Mouse (Mus musculus): ENCODE results near the gene Ccdc121.

Ccdc121 gene

GRCm38 (mm10) chr1:181511307-181511706 is at the start of gene Ccdc121:
Gene Ccdc121 (minus strand): TSS chr1:181511451.
- no peak for DNase-seq (ENCODE audit: extremely low read depth, low read depth, low spot score)

- DNase-seq (ENCODE audit: extremely low read depth, low read depth, low spot score) = no peak
These were observed 49.1 kb upstream of the Ccdc121 start for GRCm38 (mm10) chr1:181560325-181560724.

- DNase-seq (ENCODE audit: extremely low read depth, low read depth, low spot score) = no peak
These were observed 48.4 kb upstream of the Ccdc121 start for GRCm38 (mm10) chr1:181559655-181560054.

DNA sequence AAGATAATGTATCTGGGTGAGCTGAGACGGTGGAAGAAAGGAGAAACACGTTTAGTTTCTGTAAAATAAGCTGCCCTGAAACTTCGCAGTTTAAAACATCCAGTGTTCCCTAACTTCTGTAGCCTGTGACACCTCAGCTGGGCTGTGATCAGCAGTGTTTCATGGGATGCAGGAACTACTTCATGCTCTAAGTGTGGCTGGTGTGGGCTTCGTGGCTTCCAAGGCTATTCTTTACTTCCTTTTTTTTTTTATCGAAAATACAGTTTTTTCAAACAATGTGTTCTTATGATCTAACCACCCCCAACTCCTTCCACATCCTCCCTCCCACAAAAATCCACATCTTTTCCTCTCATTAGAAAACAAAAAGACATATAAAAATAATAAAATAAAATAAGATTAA is 44.2 kb upstream of the Ccdc121 start:
- no peak for DNase-seq (ENCODE audit: extremely low read depth, low read depth, low spot score)

- DNase-seq (ENCODE audit: extremely low read depth, low read depth, low spot score) = no peak
These were observed 41.5 kb upstream of the Ccdc121 start for GRCm38 (mm10) chr1:181552533-181553410.

DNA sequence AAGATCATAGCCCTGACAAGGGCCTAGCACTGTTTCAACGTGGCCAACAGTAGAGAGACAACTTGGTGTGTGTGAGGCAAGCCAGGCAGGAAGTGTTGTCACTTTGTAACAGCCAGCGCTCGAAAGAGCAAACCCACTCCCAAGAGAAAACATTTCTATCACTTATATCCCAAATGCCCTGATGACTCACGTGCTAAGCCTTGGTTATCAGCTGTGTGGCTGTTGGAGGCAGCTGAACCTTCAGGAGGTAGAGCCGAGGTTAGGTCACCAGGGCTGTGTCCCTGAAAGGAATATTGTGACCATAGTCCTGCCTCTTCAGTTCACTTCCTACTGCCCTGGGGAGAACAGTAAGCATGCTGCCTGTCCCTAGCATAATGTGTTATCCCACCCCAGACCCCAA is 39.6 kb upstream of the Ccdc121 start:
- DNase-seq (ENCODE audit: extremely low read depth, low read depth, low spot score) = no peak

DNA sequence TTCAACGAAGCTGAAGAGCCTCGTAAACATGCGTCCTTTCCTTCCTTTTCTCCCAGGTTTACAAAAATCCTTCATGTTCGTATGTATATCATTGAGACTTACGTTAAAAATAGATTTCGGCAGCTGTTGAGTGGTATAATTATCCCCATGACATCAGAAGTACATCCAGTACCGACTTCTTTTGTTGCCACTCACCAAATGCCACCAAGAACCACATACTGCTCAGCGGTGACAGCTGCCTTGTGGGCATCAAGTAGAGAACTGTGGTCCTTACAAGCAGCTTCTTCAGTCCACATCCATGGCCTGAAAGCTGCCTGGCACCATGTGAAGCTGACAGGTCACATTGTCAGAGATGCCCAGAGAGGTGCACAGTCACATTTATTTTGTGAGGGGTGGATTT is 38.7 kb upstream of the Ccdc121 start:
- no peak for DNase-seq (ENCODE audit: extremely low read depth, low read depth, low spot score)

- no peak for DNase-seq (ENCODE audit: extremely low read depth, low read depth, low spot score)
These were observed 34.0 kb upstream of the Ccdc121 start for GRCm38 (mm10) chr1:181545044-181545772.

DNA sequence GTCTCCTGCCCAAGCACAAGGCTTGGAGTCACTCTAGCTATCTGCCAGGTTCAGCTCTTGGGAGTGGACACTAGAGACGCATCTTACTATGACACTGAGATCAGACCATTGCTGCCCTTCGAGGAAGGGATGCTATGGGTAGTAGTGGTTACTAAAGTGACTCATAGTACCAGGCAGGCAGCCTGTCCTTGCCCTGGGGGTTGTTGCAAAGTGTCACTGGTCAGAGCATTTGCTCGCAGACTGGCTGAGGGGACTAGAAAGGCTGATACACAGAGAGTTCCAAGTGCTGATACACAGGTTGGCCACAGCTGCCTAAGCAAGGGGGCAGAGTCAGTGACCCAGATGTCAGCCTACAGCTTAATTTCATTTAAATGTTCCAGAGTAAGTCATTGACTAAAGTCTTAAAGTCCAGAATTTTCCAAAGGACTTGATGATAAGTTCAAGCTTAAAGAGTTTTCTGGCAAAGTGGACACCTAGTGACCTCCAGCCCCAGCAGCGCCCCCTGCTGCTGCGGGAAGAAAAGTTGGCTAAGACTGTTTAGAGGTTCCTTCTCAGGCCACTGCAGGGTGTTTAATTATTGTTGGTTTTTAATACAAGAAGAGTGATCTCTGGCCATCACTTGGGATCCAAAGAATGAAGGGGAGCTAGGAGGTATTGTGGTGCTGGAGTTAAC is 32.6 kb upstream of the Ccdc121 start:
- DNase-seq (ENCODE audit: extremely low read depth, low read depth, low spot score) = no peak

DNA sequence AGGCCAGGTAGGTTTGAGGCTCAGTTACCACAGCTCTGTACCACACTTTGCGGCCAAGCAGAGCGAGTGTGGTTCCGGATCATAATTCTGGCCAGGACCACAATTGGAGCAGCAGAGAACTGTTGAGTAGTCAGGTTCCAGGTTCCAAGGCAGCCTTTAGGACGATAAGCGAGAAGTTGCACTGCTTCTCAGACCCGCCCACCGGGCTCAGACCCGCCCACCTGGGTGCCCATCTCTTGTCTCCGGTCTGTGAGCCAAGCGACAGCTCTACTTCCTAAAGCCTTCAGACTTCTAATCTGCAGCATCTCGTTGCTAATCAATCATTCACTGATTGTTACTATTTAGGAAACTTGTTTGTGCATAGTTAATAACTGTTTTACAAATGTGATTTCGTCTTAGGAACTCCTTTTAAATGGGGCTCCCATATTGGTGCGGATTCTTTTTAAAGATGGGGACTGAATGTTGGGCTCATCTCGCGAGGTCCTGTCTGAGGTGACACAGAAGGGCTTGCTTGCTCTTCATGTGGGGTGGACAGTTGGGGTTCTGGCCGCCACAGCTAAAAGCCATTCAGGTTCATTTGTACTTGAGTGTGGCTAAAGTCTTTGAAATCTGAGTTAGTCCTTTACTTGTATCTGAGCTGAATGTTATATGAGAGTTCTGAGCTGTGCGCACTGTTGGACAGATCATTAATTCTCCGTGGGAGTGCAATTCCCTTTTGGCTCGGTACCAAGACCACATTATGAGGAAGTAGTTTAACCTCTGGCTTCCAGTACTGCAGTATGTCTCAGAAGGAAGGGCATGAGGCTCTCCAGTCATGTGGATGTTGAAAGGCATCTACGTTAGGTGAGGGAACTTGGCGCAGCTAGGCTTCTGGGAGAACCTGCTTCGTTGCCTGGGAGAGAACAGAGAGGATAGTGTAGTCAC is 28.9 kb upstream of the Ccdc121 start:
- DNase-seq (ENCODE audit: extremely low read depth, low read depth, low spot score) = peak; percentile 43

DNA sequence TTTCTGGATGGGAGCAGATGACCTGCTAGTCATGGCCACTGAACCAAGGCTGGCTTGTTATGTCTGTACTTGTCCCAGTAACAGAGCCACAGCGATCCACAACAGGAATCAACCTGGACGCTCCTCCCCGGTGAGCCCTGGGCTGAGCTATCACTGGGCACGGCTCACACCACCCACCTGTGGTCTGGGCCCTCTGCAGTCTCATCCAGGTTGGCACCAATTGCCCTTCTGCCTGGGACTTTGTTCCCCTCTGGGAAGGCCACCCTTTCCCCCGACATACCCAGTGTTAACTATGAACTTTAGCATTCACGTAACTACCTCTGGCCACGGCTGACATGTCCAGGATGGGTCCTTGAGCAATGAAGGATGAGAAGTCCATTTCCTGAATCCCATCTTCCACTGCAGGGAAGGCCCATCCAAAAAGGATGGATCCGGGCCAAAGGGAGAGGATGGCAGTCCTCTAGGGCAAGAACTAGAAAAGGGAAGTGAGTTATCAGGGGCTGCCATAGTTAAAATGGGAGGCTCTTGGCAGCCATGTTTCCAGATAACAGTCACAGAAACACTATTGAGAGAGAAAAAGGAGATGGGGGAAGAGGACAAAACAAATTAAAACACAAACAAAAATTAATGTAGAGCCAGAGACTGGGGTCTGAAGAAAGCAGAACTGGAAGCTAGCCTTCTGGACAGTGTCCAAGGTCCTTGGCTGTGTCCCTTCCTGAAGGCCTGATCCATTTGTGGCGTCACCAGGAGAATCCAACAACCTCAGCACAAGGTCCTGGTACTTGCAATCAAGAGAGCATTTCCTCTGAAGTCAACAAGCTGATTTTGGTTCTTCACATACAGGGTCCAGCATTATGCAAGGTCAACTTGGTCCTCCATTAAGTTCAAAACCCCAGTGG is 26.6 kb upstream of the Ccdc121 start:
- no peak for DNase-seq (ENCODE audit: extremely low read depth, low read depth, low spot score)

DNA sequence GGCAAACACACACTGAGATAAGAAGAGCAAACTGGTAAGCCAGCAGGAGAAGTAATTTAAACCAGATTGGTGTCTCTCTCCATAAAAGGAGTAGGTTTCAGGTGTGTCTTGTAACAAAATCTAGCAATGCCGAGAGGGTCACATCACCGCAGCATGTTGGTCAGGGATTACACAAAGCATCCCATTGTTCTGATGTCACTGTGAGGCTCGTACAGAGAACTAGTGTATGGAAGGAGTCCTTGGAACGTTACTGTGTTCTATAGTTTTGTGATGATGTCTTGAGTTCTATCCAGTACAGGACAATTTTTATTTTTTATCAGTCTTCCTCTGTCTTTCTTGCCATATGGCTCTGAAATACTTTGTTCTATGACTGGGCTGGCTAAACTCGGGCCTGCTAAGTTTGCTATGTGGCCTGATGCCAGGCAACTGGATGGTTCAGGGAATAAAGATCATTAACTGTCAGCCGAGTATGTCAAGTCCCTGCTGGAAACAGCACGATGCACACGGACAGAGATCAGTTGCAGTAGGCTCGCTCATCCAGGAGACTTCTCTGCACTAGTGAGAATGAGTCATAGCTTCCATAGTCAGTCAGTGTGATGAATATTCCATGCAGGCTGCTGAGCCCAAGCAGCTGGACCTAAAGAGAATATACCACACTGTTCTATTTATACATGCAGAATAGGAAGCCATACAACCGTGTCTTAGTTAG is 24.1 kb upstream of the Ccdc121 start:
- no peak for DNase-seq (ENCODE audit: extremely low read depth, low read depth, low spot score)

DNA sequence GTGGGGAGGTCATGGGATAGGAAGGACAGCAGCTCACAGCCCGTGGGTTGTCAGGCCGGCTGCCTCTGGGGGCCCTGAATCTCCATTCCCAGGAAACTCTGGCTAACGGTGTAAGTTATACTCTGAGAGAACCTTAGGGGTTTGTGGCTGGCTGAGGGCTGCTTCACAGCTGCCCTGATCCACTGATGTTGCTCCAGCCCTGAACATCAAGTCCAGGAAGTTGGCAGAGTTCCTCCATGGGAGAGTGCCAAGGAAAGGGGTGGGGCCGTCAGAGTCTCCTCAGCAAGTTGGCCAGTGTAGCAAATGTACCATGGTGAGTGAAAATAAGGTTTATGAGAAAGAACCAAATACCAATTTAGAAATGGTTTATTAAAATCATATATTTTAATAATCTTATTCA is 18.1 kb upstream of the Ccdc121 start:
- DNase-seq (ENCODE audit: extremely low read depth, low read depth, low spot score) = no peak

DNA sequence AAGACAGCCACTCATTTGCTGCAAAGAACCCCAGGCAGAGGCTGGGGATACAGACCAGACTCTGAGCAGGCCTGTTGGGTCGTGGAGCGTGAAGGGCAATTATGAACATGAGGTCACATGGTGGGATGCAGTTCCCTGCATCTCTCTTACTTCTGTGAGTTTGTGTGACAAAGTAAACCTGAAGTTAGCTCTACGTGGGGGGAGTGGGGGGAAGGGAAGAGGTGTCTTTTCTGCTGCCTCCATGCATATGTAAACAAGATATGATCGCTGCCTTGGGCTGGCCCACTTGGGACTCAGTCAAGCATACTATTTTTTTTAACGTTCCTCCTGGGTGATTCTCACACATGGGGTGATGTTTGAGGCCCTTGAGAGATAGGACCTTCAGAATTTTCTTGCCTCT is 14.7 kb upstream of the Ccdc121 start:
- DNase-seq (ENCODE audit: extremely low read depth, low read depth, low spot score) = no peak

GRCm38 (mm10) chr1:181523831-181524230 is 12.6 kb upstream of the Ccdc121 start:
- DNase-seq (ENCODE audit: extremely low read depth, low read depth, low spot score) = no peak

- no peak for DNase-seq (ENCODE audit: extremely low read depth, low read depth, low spot score)
These were observed 10.3 kb upstream of the Ccdc121 start for GRCm38 (mm10) chr1:181521401-181522091.

DNA sequence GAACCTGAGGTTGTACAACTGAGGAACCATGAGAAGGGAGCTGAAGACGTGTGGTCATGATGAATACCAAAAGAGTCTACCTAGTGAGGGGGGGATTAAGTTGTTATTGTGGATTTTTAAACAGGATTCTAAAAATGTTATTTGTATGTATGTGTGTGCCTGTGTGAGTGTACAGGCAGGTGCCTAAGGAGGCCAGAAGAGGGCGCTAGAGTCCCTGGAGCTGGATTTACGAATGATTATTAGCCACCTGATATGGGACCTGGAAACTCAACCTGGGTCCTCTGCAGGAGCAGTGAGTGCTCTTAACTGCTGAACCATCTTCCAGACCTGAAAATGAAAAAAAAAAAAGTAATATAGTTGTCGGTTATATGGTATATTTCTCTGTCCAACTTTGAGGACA is 7.9 kb upstream of the Ccdc121 start:
- DNase-seq (ENCODE audit: extremely low read depth, low read depth, low spot score) = no peak

- no peak for DNase-seq (ENCODE audit: extremely low read depth, low read depth, low spot score)
These were observed 6.8 kb upstream of the Ccdc121 start for GRCm38 (mm10) chr1:181518046-181518445.

Data from fat pad, adult 2 months (tissue).